Mouse (Mus musculus) layer of hippocampus, adult 9-10 months (tissue): ENCODE results near the gene Olfr1037.
"Not testable (repeated sequence)": the region's sequence is repeated elsewhere in the genome, so short reads cannot be mapped to it uniquely, and the experiment has no call there.

ENCODE experiments used
- DNase-seq: peaks from one replicate; pipeline ENCODE4 v3.0.0; 2022; ENCODE audit warnings: low spot score

The Olfr1037 gene

DNA sequence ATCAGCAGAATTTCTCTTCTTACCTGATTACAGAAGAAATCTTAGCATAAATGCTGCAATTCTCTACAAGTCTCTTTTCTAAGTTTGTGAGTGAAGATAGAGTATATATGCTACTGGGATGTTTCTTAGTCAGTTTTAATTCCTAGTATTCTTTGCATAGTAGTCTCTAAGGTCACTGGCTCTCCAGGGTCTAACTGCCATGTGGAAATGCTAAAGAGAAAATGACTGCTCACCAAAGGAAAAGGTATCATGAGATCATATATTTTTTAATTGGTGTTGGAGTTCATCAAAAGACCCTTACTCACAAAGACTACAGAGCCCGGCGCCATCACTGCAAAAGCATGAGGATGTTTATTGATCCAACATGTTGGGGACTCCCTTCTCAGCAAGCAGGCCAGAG is at the start of gene Olfr1037:
Olfr1037 (minus strand) TSS at position 101 of the 400 bp plus-strand sequence.
- DNase-seq, result no peak

DNA sequence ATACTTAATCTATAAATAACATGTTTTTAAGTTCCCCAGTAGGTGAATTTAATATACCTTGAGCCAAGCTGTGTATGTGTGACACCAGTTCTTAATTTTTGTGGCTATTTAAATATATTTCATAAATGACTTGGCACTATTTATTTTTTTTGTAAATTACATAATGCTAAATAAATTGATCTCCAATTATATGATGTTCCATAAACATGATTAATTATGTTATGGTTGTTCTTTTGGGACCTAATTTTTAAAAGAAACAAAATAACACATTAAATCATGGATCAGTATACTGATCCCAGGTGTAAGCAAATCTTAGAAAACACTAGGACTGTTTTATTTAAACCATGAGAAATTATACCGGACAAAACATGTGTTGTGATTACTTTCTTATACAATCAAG is 48.6 kb upstream of the Olfr1037 start, which contains the start of gene Olfr1039:
Olfr1039 (minus strand) TSS at position 101 of the 400 bp plus-strand sequence.
- no peak for DNase-seq

- not testable (repeated sequence) for DNase-seq
Measured at GRCm38 (mm10) chr2:86080478-86080877, 6.7 kb downstream of the Olfr1037 start.

GRCm38 (mm10) chr2:86073692-86074091 is 13.5 kb downstream of the Olfr1037 start, which contains the start of gene Olfr1036:
Gene Olfr1036, plus strand, starts transcription at chr2:86073992.
- DNase-seq, result not testable (repeated sequence)

DNA sequence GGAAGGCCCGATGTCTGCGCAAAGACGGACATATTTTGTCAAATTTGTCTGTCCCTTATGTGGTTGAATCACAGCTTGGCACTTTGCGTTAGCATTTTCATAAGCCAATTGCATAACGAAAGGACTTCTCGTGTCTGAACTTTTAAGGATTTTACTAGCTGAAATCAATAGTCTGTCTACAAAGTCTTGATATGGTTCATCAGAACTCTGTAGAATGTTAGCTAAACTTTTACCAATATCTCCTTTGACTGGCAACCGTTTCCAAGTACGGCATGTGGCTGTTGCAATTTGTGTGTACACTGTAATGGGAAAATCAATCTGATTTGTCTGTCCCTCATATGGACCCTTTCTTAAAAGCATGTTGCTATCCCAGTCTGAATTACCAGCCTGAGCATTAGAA is 17.0 kb downstream of the Olfr1037 start:
- DNase-seq, result no peak

DNA sequence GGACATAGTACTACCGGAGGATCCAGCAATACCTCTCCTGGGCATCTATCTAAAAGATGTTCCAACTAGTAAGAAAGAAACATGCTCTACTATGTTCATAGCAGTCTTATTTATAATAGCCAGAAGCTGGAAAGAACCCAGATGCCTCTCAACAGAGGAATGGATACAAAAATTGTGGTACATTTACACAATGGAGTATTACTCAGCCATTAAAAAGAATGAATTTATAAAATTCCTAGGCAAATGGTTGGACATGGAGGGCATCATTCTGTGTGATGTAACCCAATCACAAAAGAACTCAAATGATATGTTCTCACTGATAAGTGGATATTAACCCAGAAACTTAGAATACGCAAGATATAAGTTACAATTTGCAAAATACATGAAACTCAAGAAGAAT is 23.4 kb downstream of the Olfr1037 start:
- DNase-seq, result not testable (repeated sequence)

- DNase-seq, result not testable (repeated sequence)
Measured at GRCm38 (mm10) chr2:86050777-86051176, 36.4 kb downstream of the Olfr1037 start.

DNA sequence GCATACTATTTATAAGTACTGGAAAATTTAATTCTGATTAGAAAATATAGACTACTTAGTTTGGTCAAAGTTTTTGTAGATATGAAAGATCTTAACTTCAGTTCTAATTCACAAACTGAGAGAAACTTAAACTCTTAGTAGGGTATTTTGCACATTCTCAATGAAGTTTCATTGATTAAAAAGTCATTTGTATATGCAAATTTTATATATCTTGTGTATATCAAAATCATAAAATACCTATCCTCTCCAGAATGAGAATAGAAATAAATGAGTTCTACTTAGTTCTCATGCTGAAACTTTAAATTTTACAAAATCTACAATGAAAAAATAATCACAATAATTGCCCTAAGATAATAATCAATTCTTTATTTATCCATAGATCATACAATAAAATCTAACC is 41.6 kb downstream of the Olfr1037 start, which contains the start of gene Olfr1034:
Olfr1034 (plus strand) TSS at position 301 of the 400 bp plus-strand sequence.
- no peak for DNase-seq
